In the genomic region with DNA sequence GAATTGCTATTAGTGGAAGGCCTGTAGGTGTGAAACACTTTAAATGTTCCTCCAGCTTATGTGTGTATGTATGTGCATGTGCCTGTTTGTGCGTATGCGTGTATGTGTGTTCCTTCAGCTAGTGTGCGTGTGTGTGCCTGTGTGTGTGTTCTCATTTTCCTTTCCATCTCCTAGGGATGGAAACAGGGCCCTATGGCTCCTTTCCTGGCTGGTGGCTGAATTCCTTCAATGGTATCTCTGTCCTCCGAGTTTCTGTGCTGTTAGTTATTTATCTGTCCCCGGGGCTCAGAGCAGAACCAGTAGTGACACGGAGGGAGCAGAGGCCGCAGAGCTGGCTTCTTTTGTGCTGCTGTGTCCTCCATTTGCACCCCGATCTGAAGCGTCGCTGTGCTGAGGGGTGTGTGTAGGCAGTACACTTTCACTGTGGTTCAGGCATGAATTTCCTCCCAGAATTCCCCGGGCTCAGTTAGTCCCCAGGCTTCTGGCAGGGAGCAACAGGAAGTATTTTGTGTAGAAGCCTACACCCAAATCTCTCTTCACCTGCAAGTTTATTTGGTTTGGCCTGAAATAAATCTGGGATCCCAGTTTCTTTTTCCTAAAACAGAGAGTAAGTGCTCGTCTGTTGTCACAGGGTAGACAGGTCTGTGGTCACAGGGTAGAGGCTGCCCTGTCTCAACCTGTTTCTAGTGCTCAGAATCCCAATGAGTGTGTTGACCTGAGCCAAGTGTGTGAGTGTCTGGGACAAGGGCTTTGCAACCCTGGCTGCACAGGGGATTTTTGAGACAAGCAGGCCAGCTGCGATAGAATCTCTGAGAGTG, we compare ENCODE assay signal across 8 mouse cellular contexts. TPM values are rescaled to one million over a fixed set of nuclear protein-coding genes. Genes with fewer than 3 reads are reported as not detected.
DNase-seq lines count a peak whose midpoint lies in the region; ATAC-seq lines count a peak whose summit lies in the region.

No protein-coding gene starts in this region.

- DNase-seq in adrenal gland, postnatal 14 days: peak; percentile 33
- DNase-seq in adrenal gland, postnatal 25 days: no peak
- DNase-seq in layer of hippocampus, postnatal 10 days (ENCODE audit: low spot score in 2 of 2): no peak
- no peak for DNase-seq in right cerebral cortex, postnatal 14 days

- H3K27ac ChIP-seq in embryonic facial prominence, embryonic 13.5 days: peak overlapping the region; percentile 77
- peak overlapping the region; percentile 91 for H3K27ac ChIP-seq in hindbrain, embryonic 13.5 days
- H3K27ac ChIP-seq in lung, embryonic 15.5 days: peak overlapping the region; percentile 72

- WGBS in embryonic facial prominence, embryonic 13.5 days: 51% methylated on average over 13 of the region's 13 CpGs
- WGBS in hindbrain, embryonic 13.5 days: 42% methylated on average over 13 of the region's 13 CpGs
- WGBS in lung, embryonic 15.5 days: 37% methylated on average over 13 of the region's 13 CpGs

- H3K27me3 ChIP-seq in embryonic facial prominence, embryonic 13.5 days: no peaks in the 10 kb centered on the region
- no peaks in the 10 kb centered on the region for H3K27me3 ChIP-seq in hindbrain, embryonic 13.5 days
- no peaks in the 10 kb centered on the region for H3K27me3 ChIP-seq in lung, embryonic 15.5 days

- H3K4me1 ChIP-seq in embryonic facial prominence, embryonic 13.5 days: peaks cover 46% of the 10 kb centered on the region
- H3K4me1 ChIP-seq in hindbrain, embryonic 13.5 days (replicated peaks): peaks cover 69% of the 10 kb centered on the region
- H3K4me1 ChIP-seq in lung, embryonic 15.5 days: peaks cover 60% of the 10 kb centered on the region

- no peak overlapping the region for H3K4me3 ChIP-seq in embryonic facial prominence, embryonic 13.5 days
- H3K4me3 ChIP-seq in hindbrain, embryonic 13.5 days: no peak overlapping the region
- no peak overlapping the region for H3K4me3 ChIP-seq in lung, embryonic 15.5 days

- 0 out of 2 replicates have a peak, but pooled peaks cover 4% of the 10 kb centered on the region for H3K9me3 ChIP-seq in embryonic facial prominence, embryonic 13.5 days
- no peaks in the 10 kb centered on the region for H3K9me3 ChIP-seq in hindbrain, embryonic 13.5 days
- no peaks in the 10 kb centered on the region for H3K9me3 ChIP-seq in lung, embryonic 15.5 days

- 0 out of 2 replicates have a peak overlapping the region, but pooled peaks have one; percentile 36 for H3K9ac ChIP-seq in embryonic facial prominence, embryonic 13.5 days
- peak overlapping the region; percentile 56 for H3K9ac ChIP-seq in hindbrain, embryonic 13.5 days
- H3K9ac ChIP-seq in lung, embryonic 15.5 days: no peak overlapping the region

- ATAC-seq in embryonic facial prominence, embryonic 13.5 days (ENCODE audit: insufficient number of reproducible peaks, insufficient read depth, low FRiP score, low TSS enrichment, low read depth): no peak
- 0 out of 2 replicates have a peak, but pooled peaks have one; percentile 8 for ATAC-seq in hindbrain, embryonic 13.5 days (ENCODE audit: low FRiP score)
- no peak for ATAC-seq in lung, embryonic 15.5 days (ENCODE audit: borderline replicate concordance, extremely low read depth, low FRiP score, low TSS enrichment)
- ATAC-seq in granulocyte monocyte progenitor cell, adult 5-6 weeks (replicated peaks; ENCODE audit: poor library complexity, severe bottlenecking): no peak

- peaks cover 23% of the 10 kb centered on the region for H3K36me3 ChIP-seq in embryonic facial prominence, embryonic 13.5 days
- peaks cover 15% of the 10 kb centered on the region for H3K36me3 ChIP-seq in hindbrain, embryonic 13.5 days
- peaks cover 3% of the 10 kb centered on the region; the same call in 1 of the 2 replicates for H3K36me3 ChIP-seq in lung, embryonic 15.5 days

- H3K4me2 ChIP-seq in embryonic facial prominence, embryonic 13.5 days: no peak overlapping the region
- H3K4me2 ChIP-seq in hindbrain, embryonic 13.5 days: peak overlapping the region; percentile 29
- 0 out of 2 replicates have a peak overlapping the region, but pooled peaks have one; percentile 9 for H3K4me2 ChIP-seq in lung, embryonic 15.5 days

RNA-seq across cellular contexts. Expression of a gene that starts 15.7 kb away (rescaled TPM):
- 20.8 and 24.9 TPM in 2 replicates for total RNA-seq in adrenal gland, postnatal 14 days (2021)
- total RNA-seq in adrenal gland, postnatal 25 days (2021): 20.4 and 22.6 TPM in 2 replicates
- 18.1 and 20.9 TPM in 2 replicates for polyA plus RNA-seq in embryonic facial prominence, embryonic 13.5 days (2015; fragmentation: Nextera tagmentation; extraction: Ambion mirVana)
- polyA plus RNA-seq in hindbrain, embryonic 13.5 days (2015; fragmentation: Nextera tagmentation; extraction: Ambion mirVana): 82.8 and 86.5 TPM in 2 replicates
- polyA plus RNA-seq in lung, embryonic 15.5 days (2015; fragmentation: Nextera tagmentation; extraction: Ambion mirVana): 20.5 and 21.5 TPM in 2 replicates
- total RNA-seq in granulocyte monocyte progenitor cell, adult 5-6 weeks (2014; fragmentation: Nextera tagmentation): 23.7 and 36.0 TPM in 2 replicates
- 17.9 and 20.4 TPM in 2 replicates for total RNA-seq in granulocyte monocyte progenitor cell, adult 5-6 weeks (2017)
- 100 to 1,000 TPM; 100 to 113 TPM for total RNA-seq in layer of hippocampus, postnatal 10 days (2021)
